Mouse (Mus musculus) G1E (cell line): ENCODE results near the gene Tns1.

Experiments
- CTCF ChIP-seq: IDR thresholded peaks from 2 replicates; pipeline ENCODE4 v1.5.1; 2012; ENCODE audit warnings: low read depth, low read length, inconsistent platforms, mixed read lengths
- GATA1 ChIP-seq: IDR thresholded peaks from 2 replicates; pipeline ENCODE4 v1.6.1; 2012; ENCODE audit warnings: borderline replicate concordance, low read length, inconsistent platforms, mixed read lengths
- TAL1 ChIP-seq: conservative IDR thresholded peaks from 2 replicates; pipeline ENCODE4 v1.6.1; 2012; ENCODE audit warnings: low read depth, low read length, inconsistent platforms, mixed read lengths

GRCm38 (mm10) chr1:73941697-73942096 lies 182.6 kb downstream of the Tns1 start:
- no peak for TF ChIP-seq CTCF
- no peak for TF ChIP-seq TAL1
- TF ChIP-seq GATA1: no peak
